In the genomic region with DNA sequence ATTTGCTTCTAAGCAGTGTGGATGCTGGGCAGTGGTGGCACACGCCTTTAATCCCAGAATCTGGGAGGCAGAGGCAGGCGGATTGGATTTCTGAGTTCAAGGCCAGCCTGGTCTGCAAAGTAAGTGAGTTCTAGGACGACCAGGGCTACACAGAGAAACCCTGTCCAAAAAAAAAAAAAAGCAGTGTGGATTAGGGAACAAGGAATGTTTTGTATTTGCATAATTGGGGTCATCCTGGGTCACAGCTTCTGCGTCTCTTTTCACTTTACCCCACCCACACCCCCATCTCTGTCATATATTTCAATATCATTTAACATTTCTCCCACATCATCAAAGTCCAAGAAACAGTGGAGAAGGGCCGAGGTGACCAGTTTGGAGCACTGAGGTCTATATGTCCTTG, we compare ENCODE assay signal across 28 mouse cellular contexts. TPM values are rescaled to one million over a fixed set of nuclear protein-coding genes. Genes with fewer than 3 reads are reported as not detected.
"Had no signal": no experiment of that assay in that cellular context is flagged by ENCODE, and none has a peak within 500 bp of the region (broad histone marks: within the 10 kb centered on the region; RNA-seq: fewer than 3 reads in every experiment).

No protein-coding gene starts in this region.

- ATAC-seq: hindbrain, embryonic 16.5 days; inflammation-experienced regulatory T-cells, adult 6 months; intestine, embryonic 15.5 days; intestine, postnatal 0 days had no signal

- H3K4me3 ChIP-seq: heart, embryonic 10.5 days; heart, embryonic 12.5 days; hindbrain, embryonic 10.5 days; hindbrain, embryonic 12.5 days; intestine, embryonic 15.5 days; layer of hippocampus, adult 2 months; left cerebral cortex, adult 2 months; limb, embryonic 10.5 days; limb, embryonic 12.5 days had no signal

- DNase-seq: gastrocnemius, postnatal 14 days; gastrocnemius, postnatal 36 days; heart, adult 18-20 months; heart, postnatal 10 days; heart, postnatal 4 days; kidney, adult 18-20 months; kidney, postnatal 10 days; kidney, postnatal 25 days; kidney, postnatal 4 days; liver had no signal

- H3K27me3 ChIP-seq: heart, embryonic 12.5 days; hindbrain, embryonic 12.5 days; intestine, embryonic 15.5 days; limb, embryonic 12.5 days had no signal

- H3K9me3 ChIP-seq: heart, embryonic 10.5 days; hindbrain, embryonic 12.5 days; intestine, embryonic 15.5 days; limb, embryonic 10.5 days; limb, embryonic 12.5 days had no signal

- H3K27ac ChIP-seq: heart, embryonic 10.5 days; hindbrain, embryonic 10.5 days; hindbrain, embryonic 12.5 days; hindbrain, embryonic 14.5 days; intestine, embryonic 15.5 days; layer of hippocampus, adult 2 months; left cerebral cortex, adult 2 months; limb, embryonic 10.5 days; limb, embryonic 12.5 days; liver, embryonic 14.5 days had no signal

- H3K4me2 ChIP-seq: heart, embryonic 12.5 days; hindbrain, embryonic 12.5 days; hindbrain, embryonic 14.5 days; intestine, embryonic 15.5 days; limb, embryonic 12.5 days had no signal

- H3K36me3 ChIP-seq: hindbrain, embryonic 12.5 days; intestine, embryonic 15.5 days had no signal

- H3K9ac ChIP-seq: heart, embryonic 12.5 days; hindbrain, embryonic 12.5 days; hindbrain, embryonic 14.5 days; intestine, embryonic 15.5 days; limb, embryonic 12.5 days; liver, embryonic 14.5 days had no signal

RNA-seq across cellular contexts. Expression of gene Ucma, which starts 54.9 kb away (rescaled TPM):
- total RNA-seq: gastrocnemius, postnatal 36 days; heart, adult 8-10 months; heart, postnatal 4 days had no signal
- polyA plus RNA-seq: heart, embryonic 10.5 days; heart, embryonic 12.5 days; heart, embryonic 14.5 days; hindbrain, embryonic 10.5 days; inflammation-experienced regulatory T-cells, adult 6 months; intestine, embryonic 15.5 days; intestine, postnatal 0 days; kidney, embryonic 14.5 days; kidney, embryonic 16.5 days; limb, embryonic 10.5 days; limb, embryonic 12.5 days; liver, embryonic 14.5 days had no signal
